Mouse (Mus musculus) R1 (cell line): Measurements from ENCODE around the gene Tube1.

Source experiments
- DNase-seq: peaks from one replicate; pipeline ENCODE4 v3.0.0-alpha.2; 2018; ENCODE audit warnings: low read depth, low spot score

The Tube1 gene

GRCm38 (mm10) chr10:39167611-39168010 lies 33.8 kb downstream of the Tube1 start:
- DNase-seq = no peak

GRCm38 (mm10) chr10:39169642-39170041 lies 35.9 kb downstream of the Tube1 start:
- DNase-seq = no peak

GRCm38 (mm10) chr10:39170181-39170580 lies 36.4 kb downstream of the Tube1 start:
- peak; percentile 74 for DNase-seq

GRCm38 (mm10) chr10:39170706-39171105 lies 36.9 kb downstream of the Tube1 start:
- no peak for DNase-seq

- peak; percentile 92 for DNase-seq
Measured at GRCm38 (mm10) chr10:39171134-39171533, 37.4 kb downstream of the Tube1 start.

GRCm38 (mm10) chr10:39171603-39172539 lies 38.1 kb downstream of the Tube1 start:
- DNase-seq = peak; percentile 90

GRCm38 (mm10) chr10:39172540-39172931 lies 38.8 kb downstream of the Tube1 start:
- DNase-seq = no peak

GRCm38 (mm10) chr10:39173077-39173476 lies 39.3 kb downstream of the Tube1 start:
- no peak for DNase-seq

- no peak for DNase-seq
Measured at GRCm38 (mm10) chr10:39176981-39177380, 43.2 kb downstream of the Tube1 start.

GRCm38 (mm10) chr10:39184864-39185544 lies 51.2 kb downstream of the Tube1 start:
- DNase-seq = no peak

GRCm38 (mm10) chr10:39185545-39185906 lies 51.8 kb downstream of the Tube1 start:
- no peak for DNase-seq

- DNase-seq = no peak
Measured at GRCm38 (mm10) chr10:39192673-39193072, 58.9 kb downstream of the Tube1 start.

GRCm38 (mm10) chr10:39198216-39198615 lies 64.4 kb downstream of the Tube1 start:
- DNase-seq = peak; percentile 86
